In genomic region chr13:114387074-114387487, GRCm38 (mm10) we compare ENCODE assay signal across 8 mouse cellular contexts. TPM values are rescaled to one million over a fixed set of nuclear protein-coding genes. Genes with fewer than 3 reads are reported as not detected.
A peak's percentile ranks its signal among the peaks of the same experiment; 100 is the strongest.
DNase-seq lines count a peak whose midpoint lies in the region; ATAC-seq and TF ChIP-seq lines count a peak whose summit lies in the region.

No protein-coding gene starts in this region.

- H3K4me1 ChIP-seq in heart, postnatal 0 days (ENCODE audit: control insufficient read depth, insufficient read depth), result peaks cover 8% of the 10 kb centered on the region
- H3K4me1 ChIP-seq in forebrain, embryonic 16.5 days (replicated peaks; ENCODE audit: control insufficient read depth, insufficient read depth, low read length), result peaks cover 11% of the 10 kb centered on the region

- ATAC-seq in heart, postnatal 0 days (ENCODE audit: insufficient read depth, low read depth), result 0 out of 2 replicates have a peak, but pooled peaks have one; percentile 18
- ATAC-seq in forebrain, embryonic 16.5 days, result peak; percentile 45

- under 1% methylated on average over 10 of the region's 10 CpGs for WGBS in heart, postnatal 0 days
- WGBS in forebrain, embryonic 16.5 days, result 11% methylated on average over 10 of the region's 10 CpGs
- WGBS in macrophage (ENCODE audit: missing documents), result 4% methylated on average over 10 of the region's 10 CpGs

- peak overlapping the region; percentile 71 for H3K4me2 ChIP-seq in heart, postnatal 0 days (ENCODE audit: low read depth, low read length)
- peak overlapping the region; percentile 83 for H3K4me2 ChIP-seq in forebrain, embryonic 16.5 days (ENCODE audit: low read length)

- H3K4me3 ChIP-seq in heart, postnatal 0 days (ENCODE audit: low read depth, low read length), result peak overlapping the region; percentile 93
- peak overlapping the region; percentile 95 for H3K4me3 ChIP-seq in forebrain, embryonic 16.5 days (replicated peaks; ENCODE audit: low read length)
- peak overlapping the region; percentile 89 for H3K4me3 ChIP-seq in macrophage (ENCODE audit: inconsistent target)

- no peak for TF ChIP-seq CTCF in heart, postnatal 0 days (IDR thresholded peaks at IDR 0.05; ENCODE audit: low read depth)

- peaks cover 44% of the 10 kb centered on the region for H3K79me2 ChIP-seq in macrophage (ENCODE audit: inconsistent target)

- no peak for DNase-seq in heart, postnatal 0 days (ENCODE audit: low spot score)
- DNase-seq in heart, adult 11 months, result no peak
- peak; percentile 20 for DNase-seq in MN1 (ENCODE audit: low spot score)
- DNase-seq in urinary bladder, postnatal 14 days (ENCODE audit: low spot score), result no peak
- DNase-seq in gastrocnemius, postnatal 25 days, result no peak
- no peak for DNase-seq in adrenal gland, postnatal 25 days

- H3K9ac ChIP-seq in heart, postnatal 0 days (replicated peaks; ENCODE audit: low read depth, low read length), result peak overlapping the region; percentile 85
- H3K9ac ChIP-seq in forebrain, embryonic 16.5 days (replicated peaks; ENCODE audit: low read depth, low read length), result peak overlapping the region; percentile 93

- no peak for TF ChIP-seq EP300 in heart, postnatal 0 days (IDR thresholded peaks at IDR 0.05; ENCODE audit: low read depth)

- H3K36me3 ChIP-seq in heart, postnatal 0 days (replicated peaks; ENCODE audit: control insufficient read depth, insufficient read depth, low read length), result 0 out of 2 replicates have a peak, but pooled peaks cover 6% of the 10 kb centered on the region
- peaks cover 4% of the 10 kb centered on the region for H3K36me3 ChIP-seq in forebrain, embryonic 16.5 days (ENCODE audit: control insufficient read depth, insufficient read depth)
- H3K36me3 ChIP-seq in macrophage (ENCODE audit: inconsistent target), result no peaks in the 10 kb centered on the region

- H3K27ac ChIP-seq in heart, postnatal 0 days (ENCODE audit: low read depth), result peak overlapping the region; percentile 82
- H3K27ac ChIP-seq in forebrain, embryonic 16.5 days (ENCODE audit: low read length), result no peak overlapping the region
- H3K27ac ChIP-seq in macrophage, result no peak overlapping the region

- no peaks in the 10 kb centered on the region for H3K9me3 ChIP-seq in heart, postnatal 0 days (replicated peaks; ENCODE audit: control insufficient read depth, low read length)
- 0 out of 2 replicates have a peak, but pooled peaks cover 4% of the 10 kb centered on the region for H3K9me3 ChIP-seq in forebrain, embryonic 16.5 days (ENCODE audit: control insufficient read depth, low read length)

- no peaks in the 10 kb centered on the region for H3K27me3 ChIP-seq in heart, postnatal 0 days (ENCODE audit: control insufficient read depth, insufficient read depth, low read length)
- no peaks in the 10 kb centered on the region for H3K27me3 ChIP-seq in forebrain, embryonic 16.5 days (replicated peaks; ENCODE audit: control insufficient read depth, insufficient read depth, low read length)

RNA-seq across cellular contexts. Expression of gene Ndufs4, which starts 1.0 kb away (rescaled TPM):
- 144 and 150 TPM in 2 replicates for total RNA-seq in heart, postnatal 0 days (2014; rRNA removed; ENCODE audit: low replicate concordance)
- 717 and 743 TPM in 2 replicates for polyA plus RNA-seq in heart, postnatal 0 days (2015; fragmentation: Nextera tagmentation; extraction: Ambion mirVana)
- 304 and 323 TPM in 2 replicates for polyA plus RNA-seq in forebrain, embryonic 16.5 days (2015; fragmentation: Nextera tagmentation; extraction: Ambion mirVana)
- total RNA-seq in macrophage (2018; cell fraction: chromatin; rRNA removed), result 10 to 100 TPM; 16.7 to 48.1 (median 28.8) TPM
- 10 to 100 TPM; 52.6 to 89.9 (median 69.8) TPM for total RNA-seq in macrophage (2018; cell fraction: cytosol; rRNA removed)
- 10 to 100 TPM; 19.2 to 45.6 (median 31.5) TPM for total RNA-seq in macrophage (2018; cell fraction: nucleus; rRNA removed)
- polyA plus RNA-seq in macrophage (2018), result 33.9 to 65.2 TPM (median 41.5 TPM) in 3 replicates
- total RNA-seq in gastrocnemius, postnatal 25 days (2021), result 100 to 1,000 TPM; 347 to 361 TPM
- 212 and 215 TPM in 2 replicates for total RNA-seq in adrenal gland, postnatal 25 days (2021)
